Mouse (Mus musculus): ENCODE measurements around the gene Akr1b3.

Akr1b3 gene

GRCm38 (mm10) chr6:34322121-34322520 is 4.8 kb upstream of the Akr1b3 start:
- DNase-seq (ENCODE audit: low read depth): no peak

GRCm38 (mm10) chr6:34318636-34319035 is 1.4 kb upstream of the Akr1b3 start:
- DNase-seq (ENCODE audit: low read depth): no peak

- peak; percentile 70 for DNase-seq (ENCODE audit: low read depth)
Measured at GRCm38 (mm10) chr6:34318172-34318571, 894 bp upstream of the Akr1b3 start.

- no peak for DNase-seq (ENCODE audit: low read depth)
Measured at GRCm38 (mm10) chr6:34313921-34314320, 3.4 kb downstream of the Akr1b3 start.

DNA sequence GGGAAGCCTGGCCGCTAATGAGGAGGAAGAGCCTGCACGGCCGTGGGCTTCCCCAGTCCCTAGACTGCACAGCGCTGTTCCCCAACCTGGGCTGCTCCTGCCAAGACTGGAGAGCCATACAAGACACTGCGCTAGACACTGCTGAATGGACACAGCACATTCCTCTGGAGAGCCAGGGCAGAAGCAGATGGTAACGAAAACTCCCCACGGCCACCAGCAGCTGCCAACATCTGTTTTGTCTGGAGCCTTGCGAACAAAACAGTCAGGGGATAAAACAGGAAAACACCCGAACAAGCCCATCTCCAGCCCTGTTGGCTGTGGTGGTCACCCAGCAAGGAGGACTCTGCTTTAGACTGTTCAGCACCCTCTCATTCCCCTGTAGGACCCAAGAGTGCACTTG is 3.9 kb downstream of the Akr1b3 start:
- no peak for DNase-seq (ENCODE audit: low read depth)

GRCm38 (mm10) chr6:34310023-34310595 is 7.2 kb downstream of the Akr1b3 start:
- DNase-seq (ENCODE audit: low read depth): no peak

DNA sequence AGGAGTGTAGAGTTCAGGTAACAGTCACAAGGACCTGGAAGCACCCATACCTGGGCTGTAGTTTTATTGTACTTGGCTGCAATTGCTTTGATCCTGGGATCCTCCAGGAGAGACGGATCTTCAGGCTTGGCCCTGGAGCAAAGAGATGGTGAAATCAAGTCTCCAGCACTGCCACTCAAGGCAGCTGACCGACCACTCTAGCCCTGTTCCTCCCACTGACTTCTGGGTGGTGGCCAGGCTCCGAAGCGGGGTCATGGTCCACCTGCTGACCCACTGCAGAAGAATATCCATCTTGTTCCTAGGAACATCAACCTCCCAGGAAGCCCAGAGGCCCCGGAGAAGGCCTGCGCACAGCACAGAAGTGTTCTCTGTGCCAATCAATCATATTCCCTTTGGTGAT is 7.8 kb downstream of the Akr1b3 start:
- no peak for DNase-seq (ENCODE audit: low read depth)

DNA sequence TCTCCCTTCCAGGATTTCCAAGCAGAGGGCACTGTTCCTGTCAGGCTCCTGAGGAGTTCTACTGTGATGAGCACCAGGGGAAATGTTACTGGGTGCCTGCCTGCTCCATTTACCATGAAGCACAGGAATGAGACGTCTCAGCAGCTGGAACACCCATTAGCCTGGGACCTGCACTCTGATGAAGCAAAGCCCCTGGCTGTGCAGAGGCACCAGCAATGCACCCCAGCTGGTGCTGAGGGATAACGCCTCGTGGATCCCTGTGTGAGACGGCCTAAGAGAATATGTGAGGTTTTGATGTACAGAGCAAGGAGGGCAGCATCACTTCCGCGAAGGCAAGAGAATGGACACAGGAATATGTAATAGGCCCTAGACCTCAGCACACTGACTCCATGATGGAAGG is 10.5 kb downstream of the Akr1b3 start:
- no peak for DNase-seq (ENCODE audit: low read depth)

DNA sequence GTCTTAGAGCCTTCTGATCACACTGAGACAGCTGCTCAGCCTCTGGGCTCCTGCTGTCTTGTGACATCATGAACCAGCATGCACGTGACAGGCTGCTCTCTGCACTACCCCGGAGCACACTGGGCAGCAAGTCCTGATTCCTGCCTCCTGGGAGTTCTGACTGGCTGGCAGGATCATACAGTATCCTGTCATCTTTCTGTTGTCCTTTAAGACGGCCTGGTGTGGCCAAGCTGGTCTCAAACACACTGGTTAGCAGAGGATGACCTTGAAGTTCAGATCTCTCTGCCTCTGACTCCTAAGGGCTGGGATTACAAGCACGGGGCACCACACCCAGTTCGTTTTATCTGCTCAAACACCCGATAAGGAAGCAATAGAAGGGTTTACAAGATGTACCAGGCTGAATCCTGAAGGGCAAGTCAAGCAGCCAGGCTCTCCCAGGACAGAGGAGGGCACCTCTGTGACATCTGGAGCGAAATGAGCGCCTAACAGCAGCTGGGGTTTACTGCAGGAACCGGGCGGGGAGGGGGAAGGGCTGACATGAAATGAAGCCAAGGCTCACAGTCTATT is 12.5 kb downstream of the Akr1b3 start:
- no peak for DNase-seq (ENCODE audit: low read depth)

DNA sequence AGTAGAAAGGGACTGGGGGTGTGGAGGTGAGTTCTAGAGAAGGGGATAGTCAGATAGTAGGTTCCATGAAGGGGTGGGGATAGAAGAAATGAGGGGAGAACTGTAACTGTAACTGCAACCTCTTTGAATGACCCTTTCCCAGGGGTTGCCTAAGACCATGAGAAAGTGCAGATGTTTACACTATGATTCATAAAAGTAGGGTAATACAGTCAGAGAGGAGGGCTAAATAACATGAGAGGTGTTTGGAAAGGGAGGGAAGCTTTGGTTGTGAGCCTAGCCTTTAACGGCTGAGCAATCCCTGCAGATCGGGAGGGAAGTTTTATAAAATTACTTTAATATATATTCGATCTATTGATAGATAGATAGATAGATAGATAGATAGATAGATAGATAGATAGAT is 20.2 kb downstream of the Akr1b3 start:
- no peak for DNase-seq (ENCODE audit: low read depth)

DNA sequence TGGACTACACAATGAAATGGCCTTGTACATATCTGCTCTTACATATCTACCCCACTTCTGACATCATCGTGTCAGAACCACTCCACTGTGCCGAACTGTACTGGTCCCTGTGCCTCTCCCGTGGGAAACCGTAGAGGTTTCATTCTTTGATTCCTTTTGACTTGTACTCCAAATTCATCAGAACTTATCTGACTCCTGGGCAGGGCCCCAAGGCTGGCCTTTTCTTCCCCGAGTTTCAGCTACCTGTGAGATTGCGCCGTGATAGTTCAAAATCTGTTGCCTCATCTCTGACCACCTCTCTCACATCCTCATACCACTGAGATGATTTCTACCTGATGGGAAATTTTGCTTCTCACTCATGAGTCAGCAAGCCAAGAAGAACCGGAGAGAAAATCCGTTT is 21.8 kb downstream of the Akr1b3 start:
- DNase-seq (ENCODE audit: low read depth): no peak

- DNase-seq (ENCODE audit: low read depth): peak; percentile 84
Measured at GRCm38 (mm10) chr6:34292882-34293487, 24.3 kb downstream of the Akr1b3 start.

DNA sequence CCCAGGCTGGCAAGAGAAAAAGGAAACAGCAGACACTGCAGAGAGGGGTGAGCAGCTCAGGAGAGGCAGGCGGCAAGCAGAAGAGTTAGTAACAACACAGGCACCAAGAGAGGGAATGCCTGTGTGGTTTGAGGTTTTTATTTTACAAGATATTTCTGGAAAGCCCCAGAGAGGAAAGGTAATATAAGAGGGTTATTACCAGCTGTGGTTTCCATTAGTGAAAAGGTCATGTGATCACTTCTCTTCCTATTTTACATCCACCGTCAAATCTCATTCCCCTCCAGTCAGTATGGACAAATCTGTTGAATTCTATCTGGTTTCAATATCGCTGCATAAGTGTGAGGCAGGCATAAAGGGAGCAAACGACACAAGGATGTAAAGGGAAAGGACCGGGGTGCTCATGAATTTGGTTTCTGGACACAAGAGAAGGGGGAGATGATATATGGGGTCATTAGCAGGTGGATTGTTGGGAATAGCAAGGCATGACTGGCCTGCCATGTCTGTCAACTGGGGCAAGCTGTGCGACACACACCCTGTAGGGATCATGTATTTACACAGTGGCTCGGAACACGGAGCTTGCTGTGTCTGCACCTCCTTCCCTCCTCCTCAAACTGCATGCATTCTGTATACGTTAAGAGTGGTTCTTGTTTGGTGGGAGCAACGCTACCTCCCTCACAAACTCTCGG is 24.9 kb downstream of the Akr1b3 start:
- DNase-seq (ENCODE audit: low read depth): peak; percentile 14

- DNase-seq (ENCODE audit: low read depth): no peak
Measured at GRCm38 (mm10) chr6:34290681-34291080, 26.6 kb downstream of the Akr1b3 start.

- DNase-seq (ENCODE audit: low read depth): no peak
Measured at GRCm38 (mm10) chr6:34290091-34290490, 27.2 kb downstream of the Akr1b3 start.

DNA sequence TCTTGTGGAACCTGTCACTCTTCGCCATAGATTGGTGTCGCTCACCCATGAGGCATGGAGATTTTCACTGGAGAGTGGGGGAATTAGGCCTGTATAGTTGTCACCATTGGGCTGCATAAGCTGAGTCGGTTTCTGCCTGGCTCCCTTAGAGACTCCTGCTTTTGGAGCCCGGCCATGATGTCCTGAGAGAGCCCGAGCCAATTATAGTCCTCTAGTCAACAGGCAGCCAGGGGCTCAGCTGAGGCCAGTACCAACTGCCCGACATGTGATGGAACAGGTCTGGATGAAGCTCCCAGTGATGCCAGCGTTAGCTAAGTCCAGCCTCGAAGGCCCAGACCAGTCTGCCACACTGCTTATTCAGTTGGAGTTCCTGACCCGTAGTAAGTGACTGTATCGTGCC is 29.2 kb downstream of the Akr1b3 start:
- DNase-seq (ENCODE audit: low read depth): no peak

DNA sequence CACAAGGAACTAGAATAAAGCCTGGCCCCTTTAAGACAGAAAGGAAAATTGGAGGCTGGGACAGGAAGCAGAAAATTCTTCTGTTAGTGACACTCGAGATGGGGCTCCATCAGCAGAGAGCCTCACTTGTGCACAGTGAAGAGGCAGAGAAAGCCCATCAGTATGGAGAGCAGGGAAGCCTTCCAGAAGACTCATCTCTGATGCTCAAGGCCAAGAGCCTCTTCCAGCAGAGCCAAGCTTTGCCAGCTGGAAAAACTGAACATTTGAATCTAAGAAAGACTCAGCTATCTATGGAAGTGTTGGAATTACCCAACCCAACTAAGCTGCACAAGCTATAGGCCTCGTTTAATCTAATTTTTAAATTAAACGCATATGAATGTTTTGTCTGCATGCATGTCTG is 30.4 kb downstream of the Akr1b3 start:
- no peak for DNase-seq (ENCODE audit: low read depth)

DNA sequence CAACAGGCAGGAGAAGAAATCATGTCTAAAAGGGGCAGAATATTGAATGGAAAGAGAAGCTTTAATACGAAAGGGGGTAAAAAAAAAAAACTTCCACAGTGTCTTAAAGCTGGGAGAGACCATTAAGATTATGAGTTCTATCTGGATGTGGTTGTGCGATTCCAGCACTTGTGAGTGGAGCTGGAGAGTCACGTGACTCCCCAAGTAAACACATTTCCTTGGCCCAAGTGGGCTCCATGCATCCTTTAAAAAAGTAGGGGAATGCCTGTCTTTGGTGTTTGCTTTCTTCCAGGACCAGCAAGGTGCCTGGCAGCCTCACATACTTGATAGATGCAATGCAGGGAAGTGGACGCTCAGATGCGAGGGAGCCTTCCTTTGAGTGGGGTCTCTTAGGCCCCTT is 38.9 kb downstream of the Akr1b3 start:
- DNase-seq (ENCODE audit: low read depth): no peak

GRCm38 (mm10) chr6:34277665-34278064 is 39.6 kb downstream of the Akr1b3 start:
- peak; percentile 74 for DNase-seq (ENCODE audit: low read depth)

DNA sequence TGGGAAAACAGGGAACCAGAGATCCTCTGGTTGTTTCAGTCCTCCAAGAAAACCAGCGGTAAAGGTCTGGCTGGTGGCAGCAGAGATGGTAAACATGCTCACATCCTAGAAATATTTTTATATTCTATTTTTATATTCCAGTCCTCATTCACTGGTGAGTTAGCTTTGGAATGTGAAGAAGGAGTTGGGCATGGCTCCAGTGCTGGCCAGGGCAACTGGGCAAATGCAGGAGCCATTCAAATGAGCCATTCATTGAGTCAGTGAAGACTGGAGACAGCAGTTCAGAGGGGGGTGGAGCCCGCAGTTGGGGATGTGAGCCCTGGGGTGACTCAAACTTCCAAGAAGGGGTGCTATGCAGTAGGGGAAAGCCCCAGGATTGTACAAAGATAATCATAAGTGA is 42.9 kb downstream of the Akr1b3 start:
- DNase-seq (ENCODE audit: low read depth): no peak

GRCm38 (mm10) chr6:34273073-34273472 is 44.2 kb downstream of the Akr1b3 start:
- peak; percentile 14 for DNase-seq (ENCODE audit: low read depth)

DNA sequence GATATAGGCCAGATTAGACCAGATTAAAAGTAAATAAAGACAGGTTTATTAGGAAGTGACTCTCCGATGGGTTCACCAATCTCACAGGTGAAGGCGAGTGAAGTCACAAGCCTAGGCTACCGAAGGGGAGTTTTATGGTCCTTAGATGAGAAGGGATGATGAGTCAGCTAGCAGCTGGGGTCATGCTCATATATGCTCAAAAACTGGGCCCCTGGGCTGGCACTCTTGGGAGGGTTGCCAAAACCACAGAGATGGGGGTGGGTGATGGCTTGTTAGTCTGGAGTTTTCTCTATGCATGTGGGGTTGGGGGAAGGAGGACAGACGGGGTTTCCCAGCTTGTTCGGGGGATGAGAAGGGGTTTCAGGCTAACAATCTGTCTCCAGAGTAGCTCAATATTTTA is 44.8 kb downstream of the Akr1b3 start:
- peak; percentile 30 for DNase-seq (ENCODE audit: low read depth)

DNA sequence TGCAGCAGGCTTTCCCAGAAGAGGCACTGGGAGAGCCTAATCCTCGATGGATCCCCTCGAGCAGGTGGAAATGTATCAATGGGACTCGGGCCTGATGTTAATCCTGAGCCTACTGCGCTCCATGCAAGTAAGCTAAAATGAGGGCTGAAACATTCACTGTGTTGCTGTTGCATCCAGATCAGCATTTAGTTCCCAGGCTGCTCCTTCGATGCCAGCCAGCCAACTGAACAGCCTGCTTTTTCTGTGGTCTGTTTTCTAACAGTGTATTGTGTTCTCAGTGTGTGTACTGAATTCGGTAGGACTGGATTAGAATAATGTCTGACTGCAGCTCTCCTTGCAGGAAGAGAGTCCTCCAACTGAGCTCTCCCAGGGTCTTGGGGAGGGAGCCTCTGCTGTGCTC is 46.6 kb downstream of the Akr1b3 start:
- no peak for DNase-seq (ENCODE audit: low read depth)
